8 mouse cellular contexts compared by ENCODE assay signal in the genomic region with DNA sequence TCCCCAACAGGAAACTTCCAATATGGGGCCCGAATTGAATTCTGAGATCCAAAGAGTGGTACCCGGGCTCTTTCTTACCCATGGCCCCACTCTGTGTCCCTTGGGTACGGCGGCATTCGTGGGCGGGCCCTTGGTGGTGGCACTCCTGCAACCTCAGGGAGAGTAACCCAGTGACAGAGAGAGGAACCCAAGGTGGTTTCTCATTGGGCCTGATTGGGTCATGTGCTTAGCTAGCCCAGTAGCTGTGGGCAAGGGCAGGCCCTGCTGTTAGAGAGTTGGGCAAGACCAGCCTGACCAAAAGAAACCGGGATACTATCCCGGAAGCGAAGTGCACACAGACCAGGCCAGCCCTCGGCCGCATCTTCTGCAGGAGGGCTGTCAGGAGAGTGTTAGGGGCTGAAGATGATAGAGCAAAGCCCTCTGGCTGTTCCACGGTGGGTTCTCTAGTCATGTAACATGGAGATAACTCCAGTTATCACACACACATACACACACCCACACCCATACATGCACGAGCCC. TPM values are rescaled to one million over a fixed set of nuclear protein-coding genes. Genes with fewer than 3 reads are reported as not detected.
DNase-seq lines count a peak whose midpoint lies in the region; ATAC-seq and TF ChIP-seq lines count a peak whose summit lies in the region.

No protein-coding gene starts in this region.

- in situ Hi-C loops in ES-E14 (cut with MboI; ENCODE audit: low sequenced_read_pairs in 2 of 2, unreplicated experiment in 2 of 2) = no loop called here

- no peak for DNase-seq in ES-E14 (ENCODE audit: low read depth, low spot score)
- DNase-seq in adrenal gland, postnatal 4 days (ENCODE audit: low spot score in 2 of 2) = peak; percentile 54 to 64
- peak; percentile 46 for DNase-seq in forelimb bud, embryonic 11.5 days (ENCODE audit: low read depth, low spot score)
- DNase-seq in midbrain, embryonic 14.5 days = peak; percentile 30
- no peak for DNase-seq in frontal cortex, postnatal 25 days (ENCODE audit: low spot score in 2 of 2)

- peaks cover 8 to 31% of the 10 kb centered on the region in 2 experiments for H3K4me1 ChIP-seq in ES-E14 (ENCODE audit: control insufficient read depth in 2 of 2, insufficient read depth in 2 of 2, low read length in 2 of 2, poor library complexity in 1 of 2)
- H3K4me1 ChIP-seq in hindbrain, embryonic 13.5 days (replicated peaks) = peaks cover 18% of the 10 kb centered on the region
- H3K4me1 ChIP-seq in limb, embryonic 15.5 days = peaks cover 39% of the 10 kb centered on the region
- 0 out of 2 replicates have a peak, but pooled peaks cover 6% of the 10 kb centered on the region for H3K4me1 ChIP-seq in midbrain, embryonic 14.5 days (ENCODE audit: control insufficient read depth, insufficient read depth, low read length)
- H3K4me1 ChIP-seq in stomach, embryonic 16.5 days (ENCODE audit: control insufficient read depth, insufficient read depth, low read length) = peaks cover 36% of the 10 kb centered on the region

- ATAC-seq in hindbrain, embryonic 13.5 days (ENCODE audit: low FRiP score) = 0 out of 2 replicates have a peak, but pooled peaks have one; percentile 43
- ATAC-seq in limb, embryonic 15.5 days (ENCODE audit: insufficient number of reproducible peaks, low FRiP score, low TSS enrichment, low read depth) = no peak; the same call in 1 of the 2 replicates
- no peak for ATAC-seq in midbrain, embryonic 14.5 days (ENCODE audit: low FRiP score, low TSS enrichment)
- peak; percentile 82 for ATAC-seq in stomach, embryonic 16.5 days (ENCODE audit: insufficient read depth, low FRiP score)

- H3K9me3 ChIP-seq in ES-E14 (ENCODE audit: control insufficient read depth, insufficient read depth, low read depth, low read length) = no peaks in the 10 kb centered on the region
- no peaks in the 10 kb centered on the region for H3K9me3 ChIP-seq in hindbrain, embryonic 13.5 days
- H3K9me3 ChIP-seq in limb, embryonic 15.5 days = no peaks in the 10 kb centered on the region
- no peaks in the 10 kb centered on the region for H3K9me3 ChIP-seq in midbrain, embryonic 14.5 days (ENCODE audit: control insufficient read depth, low read length)
- H3K9me3 ChIP-seq in stomach, embryonic 16.5 days (replicated peaks; ENCODE audit: control insufficient read depth, low read length) = no peaks in the 10 kb centered on the region

- H3K36me3 ChIP-seq in ES-E14 (ENCODE audit: control insufficient read depth, insufficient read depth, low read length, poor library complexity, severe bottlenecking) = no peaks in the 10 kb centered on the region
- H3K36me3 ChIP-seq in hindbrain, embryonic 13.5 days = peaks cover 2% of the 10 kb centered on the region; the same call in 1 of the 2 replicates
- peaks cover 13% of the 10 kb centered on the region; the same call in 1 of the 2 replicates for H3K36me3 ChIP-seq in limb, embryonic 15.5 days
- H3K36me3 ChIP-seq in midbrain, embryonic 14.5 days (ENCODE audit: control insufficient read depth, insufficient read depth, low read length) = 0 out of 2 replicates have a peak, but pooled peaks cover 7% of the 10 kb centered on the region
- no peaks in the 10 kb centered on the region for H3K36me3 ChIP-seq in stomach, embryonic 16.5 days (ENCODE audit: control insufficient read depth, insufficient read depth, low read length)

- peak overlapping the region; percentile 43 for H3K4me3 ChIP-seq in ES-E14 (ENCODE audit: insufficient read depth in 1 of 2, low read depth in 1 of 2, low read length in 2 of 2, poor library complexity in 1 of 2, severe bottlenecking in 1 of 2)
- no peak overlapping the region for H3K4me3 ChIP-seq in hindbrain, embryonic 13.5 days
- H3K4me3 ChIP-seq in limb, embryonic 15.5 days = peak overlapping the region; percentile 8; the same call in 1 of the 2 replicates
- no peak overlapping the region for H3K4me3 ChIP-seq in midbrain, embryonic 14.5 days (replicated peaks; ENCODE audit: low read depth, low read length)
- H3K4me3 ChIP-seq in stomach, embryonic 16.5 days (replicated peaks; ENCODE audit: low read length) = peak overlapping the region; percentile 27

- H3K27ac ChIP-seq in ES-E14 (ENCODE audit: insufficient read depth, low read depth, low read length, poor library complexity, severe bottlenecking) = peak overlapping the region; percentile 38; the same call in 1 of the 2 replicates
- H3K27ac ChIP-seq in hindbrain, embryonic 13.5 days = peak overlapping the region; percentile 44; the same call in 1 of the 2 replicates
- peak overlapping the region; percentile 81 for H3K27ac ChIP-seq in limb, embryonic 15.5 days
- H3K27ac ChIP-seq in midbrain, embryonic 14.5 days (replicated peaks; ENCODE audit: low read depth, low read length) = no peak overlapping the region
- peak overlapping the region; percentile 83 for H3K27ac ChIP-seq in stomach, embryonic 16.5 days (ENCODE audit: low read length)

- H3K27me3 ChIP-seq in hindbrain, embryonic 13.5 days = no peaks in the 10 kb centered on the region
- no peaks in the 10 kb centered on the region for H3K27me3 ChIP-seq in limb, embryonic 15.5 days
- no peaks in the 10 kb centered on the region for H3K27me3 ChIP-seq in midbrain, embryonic 14.5 days (ENCODE audit: control insufficient read depth, insufficient read depth, low read length)
- no peaks in the 10 kb centered on the region for H3K27me3 ChIP-seq in stomach, embryonic 16.5 days (ENCODE audit: control insufficient read depth, insufficient read depth, low read length)

- peak overlapping the region; percentile 30 for H3K4me2 ChIP-seq in hindbrain, embryonic 13.5 days
- peak overlapping the region; percentile 32 for H3K4me2 ChIP-seq in limb, embryonic 15.5 days
- H3K4me2 ChIP-seq in midbrain, embryonic 14.5 days (ENCODE audit: low read length) = 0 out of 2 replicates have a peak overlapping the region, but pooled peaks have one; percentile 12
- H3K4me2 ChIP-seq in stomach, embryonic 16.5 days (ENCODE audit: low read depth, low read length) = peak overlapping the region; percentile 49

- WGBS in hindbrain, embryonic 13.5 days = 13% methylated on average over 13 of the region's 13 CpGs
- 8% methylated on average over 13 of the region's 13 CpGs for WGBS in limb, embryonic 15.5 days
- WGBS in midbrain, embryonic 14.5 days = 10% methylated on average over 13 of the region's 13 CpGs
- WGBS in stomach, embryonic 16.5 days = 16% methylated on average over 13 of the region's 13 CpGs

- H3K9ac ChIP-seq in ES-E14 (ENCODE audit: insufficient read depth, low read depth, low read length, poor library complexity, severe bottlenecking) = peak overlapping the region; percentile 57
- H3K9ac ChIP-seq in hindbrain, embryonic 13.5 days = no peak overlapping the region
- H3K9ac ChIP-seq in limb, embryonic 15.5 days = no peak overlapping the region
- no peak overlapping the region for H3K9ac ChIP-seq in midbrain, embryonic 14.5 days (replicated peaks; ENCODE audit: low read length)
- peak overlapping the region; percentile 58 for H3K9ac ChIP-seq in stomach, embryonic 16.5 days (ENCODE audit: low read length)

TF ChIP-seq in ES-E14, 5 proteins besides CTCF, POLR2A, EP300 and RAD21:
- TF ChIP-seq MAFK (IDR thresholded peaks at IDR 0.05; ENCODE audit: insufficient read depth, low read depth, low read length) (no peak), ZC3H11A (IDR thresholded peaks at IDR 0.05; ENCODE audit: borderline replicate concordance, low read depth, low read length) (no peak), HCFC1 (IDR thresholded peaks at IDR 0.05; ENCODE audit: borderline replicate concordance, insufficient read depth, low read length) (no peak), CHD2 (IDR thresholded peaks at IDR 0.05; ENCODE audit: low read depth, low read length) (no peak), ZNF384 (IDR thresholded peaks at IDR 0.05; ENCODE audit: low read depth, low read length) (no peak)

RNA-seq across cellular contexts. Expression of a gene that starts 36.7 kb away (rescaled TPM):
- 13.2 and 15.9 TPM in 2 replicates for total RNA-seq in ES-E14 (2012; rRNA removed)
- 10 to 100 TPM; 81.3 to 94.6 TPM for total RNA-seq in adrenal gland, postnatal 4 days (2021)
- polyA plus RNA-seq in hindbrain, embryonic 13.5 days (2015; fragmentation: Nextera tagmentation; extraction: Ambion mirVana) = 3.1 and 3.5 TPM in 2 replicates
- polyA plus RNA-seq in limb, embryonic 15.5 days (2015; fragmentation: Nextera tagmentation; extraction: Ambion mirVana) = 3.1 and 3.6 TPM in 2 replicates
- 4.5 and 5.8 TPM in 2 replicates for polyA plus RNA-seq in midbrain, embryonic 14.5 days (2014; fragmentation: Nextera tagmentation; extraction: Ambion mirVana)
- polyA plus RNA-seq in stomach, embryonic 16.5 days (2015; fragmentation: Nextera tagmentation; extraction: Ambion mirVana) = 1.0 and 1.4 TPM in 2 replicates

RNA-seq across cellular contexts. Expression of a gene that starts 59.9 kb away (rescaled TPM):
- total RNA-seq in ES-E14 (2012; rRNA removed) = 37.3 and 41.7 TPM in 2 replicates
- total RNA-seq in adrenal gland, postnatal 4 days (2021) = 10 to 100 TPM; 34.4 to 43.4 TPM
- 23.1 and 25.4 TPM in 2 replicates for polyA plus RNA-seq in hindbrain, embryonic 13.5 days (2015; fragmentation: Nextera tagmentation; extraction: Ambion mirVana)
- polyA plus RNA-seq in limb, embryonic 15.5 days (2015; fragmentation: Nextera tagmentation; extraction: Ambion mirVana) = 13.4 and 17.7 TPM in 2 replicates
- polyA plus RNA-seq in midbrain, embryonic 14.5 days (2014; fragmentation: Nextera tagmentation; extraction: Ambion mirVana) = 35.8 and 35.9 TPM in 2 replicates
- polyA plus RNA-seq in stomach, embryonic 16.5 days (2015; fragmentation: Nextera tagmentation; extraction: Ambion mirVana) = 12.3 and 12.6 TPM in 2 replicates

Comparison
In these comparisons a context has a peak if more than half of its experiments do, and no peak if none do; other contexts are left out.
1. DNase-seq: peak in adrenal gland, postnatal 4 days (2 of 2), forelimb bud, embryonic 11.5 days (single experiment) and midbrain, embryonic 14.5 days (single experiment); none in ES-E14 (single experiment) and frontal cortex, postnatal 25 days (0 of 2).
2. H3K4me3 ChIP-seq: peak in ES-E14 (2 of 2), limb, embryonic 15.5 days (single experiment) and stomach, embryonic 16.5 days (single experiment); none in hindbrain, embryonic 13.5 days (single experiment) and midbrain, embryonic 14.5 days (single experiment).
3. H3K9ac ChIP-seq: peak in ES-E14 (single experiment) and stomach, embryonic 16.5 days (single experiment); none in hindbrain, embryonic 13.5 days (single experiment), limb, embryonic 15.5 days (single experiment) and midbrain, embryonic 14.5 days (single experiment).
4. ATAC-seq: peak in hindbrain, embryonic 13.5 days (single experiment) and stomach, embryonic 16.5 days (single experiment); none in limb, embryonic 15.5 days (single experiment) and midbrain, embryonic 14.5 days (single experiment).
5. Peak in every context shown above with its lines, with median percentiles within 50 percentile points of each other: H3K4me2 ChIP-seq.